Mouse (Mus musculus): ENCODE results near the gene Phtf2. TPM values are rescaled to one million over a fixed set of nuclear protein-coding genes. Genes with fewer than 3 reads are reported as not detected.
"Not testable (repeated sequence)": the region's sequence is repeated elsewhere in the genome, so short reads cannot be mapped to it uniquely, and the experiment has no call there.

Gene Phtf2
- polyA plus RNA-seq, 1 experiment: 14.1 TPM

GRCm38 (mm10) chr5:20837082-20837481 is 44.8 kb downstream of the Phtf2 start:
- H3K4me1 ChIP-seq (ENCODE audit: control insufficient read depth, insufficient read depth, low read length): peaks cover 8% of the 10 kb centered on the region
- H3K4me3 ChIP-seq (ENCODE audit: insufficient read depth, low read length): no peak overlapping the region
- no peak for TF ChIP-seq POLR2A (IDR thresholded peaks at IDR 0.05; ENCODE audit: borderline replicate concordance, low read depth, low read length)
- no peak for TF ChIP-seq CTCF (IDR thresholded peaks at IDR 0.05; ENCODE audit: low read depth, low read length)
- no peak overlapping the region for H3K27ac ChIP-seq (ENCODE audit: insufficient read depth, low read depth, low read length)

- TF ChIP-seq POLR2A (IDR thresholded peaks at IDR 0.05; ENCODE audit: borderline replicate concordance, low read depth, low read length) (no peak), CTCF (IDR thresholded peaks at IDR 0.05; ENCODE audit: low read depth, low read length) (no peak)
- Histone ChIP-seq H3K27ac (ENCODE audit: insufficient read depth, low read depth, low read length) (no peak overlapping the region), H3K4me3 (ENCODE audit: insufficient read depth, low read length) (no peak overlapping the region), H3K4me1 (ENCODE audit: control insufficient read depth, insufficient read depth, low read length) (peaks cover 4% of the 10 kb centered on the region)
Measured at GRCm38 (mm10) chr5:20834399-20834798, 47.5 kb downstream of the Phtf2 start.

GRCm38 (mm10) chr5:20831433-20831832 is 50.5 kb downstream of the Phtf2 start:
- TF ChIP-seq POLR2A (IDR thresholded peaks at IDR 0.05; ENCODE audit: borderline replicate concordance, low read depth, low read length): no peak
- no peak for TF ChIP-seq CTCF (IDR thresholded peaks at IDR 0.05; ENCODE audit: low read depth, low read length)
- H3K27ac ChIP-seq (ENCODE audit: insufficient read depth, low read depth, low read length): no peak overlapping the region
- no peak overlapping the region for H3K4me3 ChIP-seq (ENCODE audit: insufficient read depth, low read length)
- no peaks in the 10 kb centered on the region for H3K4me1 ChIP-seq (ENCODE audit: control insufficient read depth, insufficient read depth, low read length)

- Histone ChIP-seq H3K4me1 (ENCODE audit: control insufficient read depth, insufficient read depth, low read length) (no peaks in the 10 kb centered on the region), H3K4me3 (ENCODE audit: insufficient read depth, low read length) (no peak overlapping the region), H3K27ac (ENCODE audit: insufficient read depth, low read depth, low read length) (no peak overlapping the region)
- TF ChIP-seq CTCF (IDR thresholded peaks at IDR 0.05; ENCODE audit: low read depth, low read length) (no peak), POLR2A (IDR thresholded peaks at IDR 0.05; ENCODE audit: borderline replicate concordance, low read depth, low read length) (no peak)
Measured at GRCm38 (mm10) chr5:20830717-20831116, 51.2 kb downstream of the Phtf2 start.

GRCm38 (mm10) chr5:20821647-20822046 is 60.3 kb downstream of the Phtf2 start:
- H3K27ac ChIP-seq (ENCODE audit: insufficient read depth, low read depth, low read length): no peak overlapping the region
- peaks cover 7% of the 10 kb centered on the region for H3K4me1 ChIP-seq (ENCODE audit: control insufficient read depth, insufficient read depth, low read length)
- H3K4me3 ChIP-seq (ENCODE audit: insufficient read depth, low read length): no peak overlapping the region
- TF ChIP-seq CTCF (IDR thresholded peaks at IDR 0.05; ENCODE audit: low read depth, low read length) (no peak), POLR2A (IDR thresholded peaks at IDR 0.05; ENCODE audit: borderline replicate concordance, low read depth, low read length) (no peak)

GRCm38 (mm10) chr5:20821122-20821521 is 60.8 kb downstream of the Phtf2 start:
- H3K4me1 ChIP-seq (ENCODE audit: control insufficient read depth, insufficient read depth, low read length): peaks cover 7% of the 10 kb centered on the region
- TF ChIP-seq CTCF (IDR thresholded peaks at IDR 0.05; ENCODE audit: low read depth, low read length) (no peak), POLR2A (IDR thresholded peaks at IDR 0.05; ENCODE audit: borderline replicate concordance, low read depth, low read length) (no peak)
- no peak overlapping the region for H3K27ac ChIP-seq (ENCODE audit: insufficient read depth, low read depth, low read length)
- H3K4me3 ChIP-seq (ENCODE audit: insufficient read depth, low read length): no peak overlapping the region

GRCm38 (mm10) chr5:20815094-20815493 is 66.8 kb downstream of the Phtf2 start:
- no peak for TF ChIP-seq POLR2A (IDR thresholded peaks at IDR 0.05; ENCODE audit: borderline replicate concordance, low read depth, low read length)
- TF ChIP-seq CTCF (IDR thresholded peaks at IDR 0.05; ENCODE audit: low read depth, low read length): no peak

GRCm38 (mm10) chr5:20810449-20810848 is 71.5 kb downstream of the Phtf2 start:
- H3K27ac ChIP-seq (ENCODE audit: insufficient read depth, low read depth, low read length): no peak overlapping the region
- no peak overlapping the region for H3K4me3 ChIP-seq (ENCODE audit: insufficient read depth, low read length)
- TF ChIP-seq CTCF (IDR thresholded peaks at IDR 0.05; ENCODE audit: low read depth, low read length) (no peak), POLR2A (IDR thresholded peaks at IDR 0.05; ENCODE audit: borderline replicate concordance, low read depth, low read length) (no peak)
- H3K4me1 ChIP-seq (ENCODE audit: control insufficient read depth, insufficient read depth, low read length): peaks cover 10% of the 10 kb centered on the region

More at GRCm38 (mm10) chr5:20815094-20815493, 66.8 kb downstream of the Phtf2 start:
- no peak overlapping the region for H3K27ac ChIP-seq (ENCODE audit: insufficient read depth, low read depth, low read length)
- H3K4me1 ChIP-seq (ENCODE audit: control insufficient read depth, insufficient read depth, low read length): peaks cover 18% of the 10 kb centered on the region
- no peak overlapping the region for H3K4me3 ChIP-seq (ENCODE audit: insufficient read depth, low read length)

GRCm38 (mm10) chr5:20795932-20796331 is 86.0 kb downstream of the Phtf2 start:
- no peak overlapping the region for H3K27ac ChIP-seq (ENCODE audit: insufficient read depth, low read depth, low read length)
- peaks cover 15% of the 10 kb centered on the region for H3K4me1 ChIP-seq (ENCODE audit: control insufficient read depth, insufficient read depth, low read length)
- TF ChIP-seq CTCF (IDR thresholded peaks at IDR 0.05; ENCODE audit: low read depth, low read length): no peak
- TF ChIP-seq POLR2A (IDR thresholded peaks at IDR 0.05; ENCODE audit: borderline replicate concordance, low read depth, low read length): no peak
- no peak overlapping the region for H3K4me3 ChIP-seq (ENCODE audit: insufficient read depth, low read length)

- TF ChIP-seq CTCF (IDR thresholded peaks at IDR 0.05; ENCODE audit: low read depth, low read length) (no peak), POLR2A (IDR thresholded peaks at IDR 0.05; ENCODE audit: borderline replicate concordance, low read depth, low read length) (no peak)
- Histone ChIP-seq H3K27ac (ENCODE audit: insufficient read depth, low read depth, low read length) (peak overlapping the region; percentile 72), H3K4me1 (ENCODE audit: control insufficient read depth, insufficient read depth, low read length) (peaks cover 17% of the 10 kb centered on the region), H3K4me3 (ENCODE audit: insufficient read depth, low read length) (peak overlapping the region; percentile 13; the same call in 1 of the 2 replicates)
Measured at GRCm38 (mm10) chr5:20791793-20792554, 90.0 kb downstream of the Phtf2 start.

- H3K27ac ChIP-seq (ENCODE audit: insufficient read depth, low read depth, low read length); H3K4me1 ChIP-seq (ENCODE audit: control insufficient read depth, insufficient read depth, low read length); H3K4me3 ChIP-seq (ENCODE audit: insufficient read depth, low read length): not testable (repeated sequence)
Measured at GRCm38 (mm10) chr5:20786471-20786870, 95.5 kb downstream of the Phtf2 start.
